Mouse (Mus musculus) spleen, embryonic (tissue): ENCODE measurements around the gene Svop.

Experiments
- CTCF ChIA-PET: fragments of 350-600 bp; sonication (Branson Sonifier 250); formaldehyde crosslinking; loops from one replicate; lab custom pipeline; 2022; lab: Charles Lee

The Svop gene

DNA sequence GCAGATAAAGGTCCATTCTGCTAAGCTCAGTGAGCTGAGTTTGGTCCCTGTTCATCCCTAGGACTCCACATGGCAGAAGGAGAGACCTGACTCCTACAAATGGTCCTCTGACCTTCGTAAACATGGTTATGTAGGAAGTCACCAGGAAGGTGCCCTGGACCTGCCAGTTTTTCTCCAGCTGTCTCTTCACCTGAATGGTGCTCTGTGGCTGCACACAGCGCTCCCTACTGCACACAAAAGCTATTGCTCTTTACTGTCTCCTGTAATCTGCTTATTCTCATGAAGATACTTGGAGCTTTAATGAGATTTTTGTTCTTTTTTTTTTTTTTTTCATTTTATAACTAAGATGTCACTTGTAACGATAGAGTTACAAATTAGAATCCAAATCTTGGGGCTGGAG, 44.8 kb downstream of the Svop start:
- CTCF ChIA-PET: interaction anchor here (0.5 to 0.6 kb wide), 3 partner anchors 20 to 296 kb away, joined by 3 to 4 read pairs (median 3); no protein-coding TSS in a partner anchor

GRCm38 (mm10) chr5:114046151-114046550, 45.2 kb downstream of the Svop start:
- CTCF ChIA-PET: interaction anchor here (0.6 kb wide), 1 partner anchor 20 kb away, joined by 3 read pairs; no protein-coding TSS in a partner anchor

DNA sequence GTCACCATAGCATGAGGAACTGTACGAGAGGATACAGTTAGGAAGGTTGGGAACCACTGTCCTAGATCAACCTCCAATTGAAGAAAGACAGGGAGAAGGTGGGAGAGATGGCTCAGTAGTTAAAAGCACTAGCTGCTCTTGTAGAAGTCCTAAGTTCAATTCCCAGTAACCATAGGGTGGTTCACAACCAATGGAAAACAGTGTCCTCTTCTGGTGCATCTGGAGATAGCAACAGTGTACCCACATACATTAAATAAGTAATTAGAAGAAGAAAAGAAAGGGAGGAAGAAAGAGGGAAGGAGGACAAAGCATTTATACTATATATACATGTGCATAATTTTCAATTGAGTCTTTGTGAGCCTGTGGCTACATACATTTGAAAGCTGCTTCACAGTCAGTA, 46.2 kb downstream of the Svop start:
- CTCF ChIA-PET: interaction anchor here (1.1 kb wide), 1 partner anchor 191 kb away, joined by 3 read pairs; no protein-coding TSS in a partner anchor

DNA sequence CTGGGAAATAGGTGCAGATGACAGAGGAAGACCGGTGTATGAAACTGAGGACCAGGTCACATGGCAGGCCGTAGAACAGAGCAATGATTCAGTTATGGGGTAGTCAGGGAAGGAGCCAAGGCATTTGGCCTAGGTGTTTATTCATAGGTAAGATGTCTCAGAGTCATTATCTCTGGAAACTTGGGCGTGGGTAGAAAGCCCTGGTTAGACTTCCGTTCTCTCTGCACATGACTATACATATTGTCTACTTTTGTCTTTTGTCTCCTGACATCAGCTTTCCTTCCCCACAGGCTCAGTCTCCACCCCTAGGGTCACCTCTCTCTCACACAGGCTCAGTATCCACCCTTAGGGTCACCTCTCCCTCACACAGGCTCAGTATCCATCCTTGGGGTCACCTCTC, 47.6 kb downstream of the Svop start:
- CTCF ChIA-PET: no interaction called here

- CTCF ChIA-PET: no interaction called here
These were observed 49.9 kb downstream of the Svop start for GRCm38 (mm10) chr5:114041327-114041930.

DNA sequence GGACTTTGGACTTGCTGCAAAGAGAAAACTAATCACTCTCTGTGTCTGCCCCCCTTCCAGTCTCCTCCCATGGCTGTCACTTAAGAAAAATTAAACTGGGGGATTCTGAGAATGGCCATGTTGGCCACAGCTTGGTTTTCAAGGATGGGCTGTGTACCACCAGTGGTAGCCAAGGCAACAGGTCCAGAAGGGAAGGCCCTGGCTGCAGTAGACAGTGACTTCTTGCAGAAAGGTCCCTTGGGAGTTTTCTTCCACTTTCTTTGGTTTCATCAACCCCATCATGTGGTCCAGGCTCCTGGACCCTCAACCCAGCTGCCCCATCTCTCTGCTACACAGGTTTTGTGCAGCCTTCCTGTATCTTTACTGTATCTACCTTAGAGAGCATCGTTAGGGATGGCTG, 50.5 kb downstream of the Svop start:
- CTCF ChIA-PET: no interaction called here

DNA sequence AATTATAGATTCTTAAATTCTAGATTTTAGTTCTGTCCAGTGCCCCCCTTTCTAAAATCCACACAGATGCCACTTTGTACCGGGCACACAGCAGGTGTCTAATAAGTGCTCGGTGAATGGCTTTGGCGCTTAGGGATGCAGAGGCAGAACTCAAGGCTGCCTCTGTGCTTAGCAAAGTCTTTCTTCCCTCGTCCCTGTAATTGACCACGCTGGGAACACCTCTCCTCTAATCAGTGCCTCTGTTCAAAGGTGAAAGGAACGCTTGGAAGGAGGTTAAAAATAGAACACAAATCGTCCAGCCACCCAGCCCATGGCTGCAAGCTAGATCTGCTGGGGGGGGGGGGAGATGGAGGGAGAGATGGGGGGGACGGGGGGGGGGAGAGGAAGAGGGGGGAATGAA, 50.9 kb downstream of the Svop start:
- CTCF ChIA-PET: no interaction called here

GRCm38 (mm10) chr5:114035111-114035510, 56.3 kb downstream of the Svop start:
- CTCF ChIA-PET: no interaction called here

GRCm38 (mm10) chr5:114034393-114034792, 57.0 kb downstream of the Svop start:
- CTCF ChIA-PET: no interaction called here

DNA sequence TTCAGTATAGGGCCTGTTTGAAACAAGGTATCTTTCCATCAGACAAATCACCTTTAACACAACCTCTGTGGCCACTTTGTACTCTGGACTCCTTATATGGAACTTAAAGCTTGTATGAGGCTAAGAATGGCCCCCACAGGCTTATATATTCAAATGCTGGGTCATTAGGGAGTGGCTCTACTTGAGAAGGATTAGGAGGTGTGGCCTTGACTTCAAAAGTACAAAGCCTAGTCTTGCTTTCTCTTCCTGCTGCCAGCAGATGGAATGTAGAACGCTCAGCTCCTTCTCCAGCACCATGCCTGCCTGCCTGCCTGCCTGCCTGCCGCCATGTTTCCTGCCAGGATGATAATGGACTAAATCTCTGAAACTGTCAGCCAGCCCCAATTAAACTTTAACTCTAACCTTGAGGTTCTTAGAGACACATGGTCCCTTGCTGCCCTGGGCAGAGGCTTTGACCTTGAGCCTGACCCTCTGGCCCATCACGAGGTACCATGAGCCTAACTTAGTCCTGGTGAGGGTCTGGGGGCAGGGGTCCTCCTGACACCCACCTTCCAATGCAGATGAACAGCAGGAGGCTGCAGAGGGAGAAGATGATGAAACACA, 59.1 kb downstream of the Svop start:
- CTCF ChIA-PET: interaction anchor here (0.7 kb wide), 1 partner anchor 78 kb away, joined by 3 read pairs; no protein-coding TSS in a partner anchor

DNA sequence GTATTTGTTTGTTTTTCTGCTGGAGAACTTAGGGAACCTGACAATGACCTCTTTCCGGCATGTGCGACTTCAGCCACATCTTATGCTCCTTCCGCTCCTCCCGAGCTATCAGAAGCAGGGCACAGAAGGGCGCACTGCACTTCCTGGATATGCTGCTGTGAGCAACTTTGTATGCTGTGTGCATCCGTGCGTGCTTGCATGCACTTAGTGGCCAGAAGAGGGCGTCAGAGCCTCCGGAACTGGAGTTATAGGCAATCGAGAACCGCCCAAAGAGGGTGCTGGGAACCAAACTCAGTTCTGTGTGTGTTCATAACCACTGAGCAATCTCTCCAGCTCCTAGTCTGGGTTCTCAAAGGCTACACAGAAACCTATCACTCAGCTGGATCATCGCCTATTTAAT, 60.7 kb downstream of the Svop start:
- CTCF ChIA-PET: no interaction called here

DNA sequence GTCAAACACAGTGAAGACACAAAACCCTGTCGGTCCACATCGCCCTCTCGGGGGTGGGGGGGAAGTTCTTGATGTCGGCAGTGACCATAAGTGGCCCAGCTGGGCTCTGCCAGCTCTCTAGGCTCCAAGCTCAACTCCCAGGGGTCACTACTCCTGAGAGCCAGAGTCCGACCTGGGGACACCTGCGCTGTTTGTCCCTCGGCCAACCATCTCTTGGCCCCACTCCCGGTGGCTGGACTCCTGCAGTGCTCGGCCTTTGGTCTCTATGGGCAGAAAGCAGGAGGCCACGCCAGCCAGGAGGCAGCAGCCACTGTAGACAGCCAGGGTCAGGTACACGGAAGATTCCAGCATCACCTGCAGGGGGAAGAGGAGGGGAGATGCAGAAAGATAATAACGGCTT, 63.3 kb downstream of the Svop start:
- CTCF ChIA-PET: no interaction called here

GRCm38 (mm10) chr5:114027217-114027944, 64.0 kb downstream of the Svop start:
- CTCF ChIA-PET: no interaction called here

- CTCF ChIA-PET: interaction anchor here (0.6 kb wide), 1 partner anchor 23 kb away, joined by 4 read pairs; no protein-coding TSS in a partner anchor
These were observed 66.5 kb downstream of the Svop start for GRCm38 (mm10) chr5:114024885-114025284.

DNA sequence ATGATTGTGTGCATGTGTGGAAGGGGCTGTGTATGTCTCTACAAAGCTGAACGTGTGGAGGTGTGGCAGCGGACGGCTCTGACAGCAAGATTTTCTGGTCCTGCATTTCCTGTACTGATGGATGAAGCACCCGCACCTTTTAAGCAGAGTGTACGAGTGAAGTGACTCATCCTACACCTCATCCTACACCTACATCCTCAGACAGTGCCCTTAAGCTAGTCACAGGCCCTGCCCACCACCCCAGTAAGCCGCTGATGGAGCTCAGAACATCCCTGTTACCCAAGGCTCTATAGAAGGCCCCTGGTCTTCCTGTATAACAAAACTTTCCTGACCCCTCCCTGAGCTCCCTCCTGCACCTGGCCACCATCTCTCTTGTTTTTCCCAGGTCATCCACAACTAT, 67.0 kb downstream of the Svop start:
- CTCF ChIA-PET: interaction anchor here (0.6 kb wide), 1 partner anchor 23 kb away, joined by 4 read pairs; no protein-coding TSS in a partner anchor

- CTCF ChIA-PET: no interaction called here
These were observed 76.2 kb downstream of the Svop start for GRCm38 (mm10) chr5:114015121-114015520.

DNA sequence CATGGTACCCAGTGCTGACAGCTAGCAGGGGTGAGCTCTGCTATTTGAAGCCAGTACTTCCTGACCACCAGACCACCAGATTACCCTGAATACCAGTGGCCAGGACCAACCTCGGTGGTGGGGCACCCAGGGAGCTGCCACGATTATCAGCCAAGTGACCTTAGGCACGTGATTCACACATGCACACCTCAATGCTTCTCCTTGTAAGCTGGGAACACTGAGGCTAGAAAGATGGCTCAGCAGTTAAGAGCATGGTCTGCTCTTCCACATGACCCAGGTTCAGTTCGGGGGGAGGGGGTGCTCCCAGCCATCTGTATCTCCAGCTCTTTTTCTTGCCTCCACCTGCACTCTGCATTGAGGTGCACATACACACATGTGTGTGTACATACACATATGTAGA, 82.3 kb downstream of the Svop start:
- CTCF ChIA-PET: no interaction called here

- CTCF ChIA-PET: no interaction called here
These were observed 83.5 kb downstream of the Svop start for GRCm38 (mm10) chr5:114007753-114008453.

DNA sequence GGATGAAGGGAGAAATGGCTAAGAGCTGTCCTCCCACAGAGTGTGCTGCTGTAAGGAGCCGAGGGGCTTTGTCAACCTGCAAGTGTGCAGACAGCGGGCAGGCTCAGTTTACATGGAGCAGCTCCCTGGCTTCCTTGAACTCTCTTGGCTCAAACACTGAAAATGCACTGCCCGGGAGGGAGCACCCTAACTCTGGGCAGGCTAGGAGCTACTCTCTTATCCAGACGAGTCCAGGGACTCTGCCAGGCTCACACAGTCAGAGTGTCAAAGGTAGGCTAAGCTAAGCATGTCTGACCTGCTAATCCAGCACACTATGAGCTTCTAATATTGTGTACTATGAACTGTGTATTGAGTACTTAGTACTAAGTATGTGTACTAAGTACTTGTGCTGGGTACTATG, 84.4 kb downstream of the Svop start:
- CTCF ChIA-PET: no interaction called here

DNA sequence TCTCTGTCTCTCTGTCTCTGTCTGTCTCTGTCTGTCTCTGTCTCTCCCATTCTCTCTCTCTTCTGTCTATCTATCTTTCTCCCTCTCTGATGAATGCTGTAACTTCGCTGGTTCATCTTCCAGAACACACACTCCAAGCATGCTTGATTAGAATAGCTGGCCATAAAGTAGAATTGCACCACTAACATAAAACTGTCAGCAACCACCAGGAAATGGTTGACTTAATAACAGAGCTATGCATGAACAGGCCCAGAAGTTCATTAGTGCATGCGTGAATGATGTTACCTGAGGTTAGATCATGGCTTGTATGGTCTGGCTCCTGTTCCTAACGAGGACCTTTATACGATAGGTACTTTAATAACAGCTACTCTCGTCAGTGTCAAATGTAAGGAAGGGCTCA, 86.3 kb downstream of the Svop start:
- CTCF ChIA-PET: no interaction called here

GRCm38 (mm10) chr5:114004573-114004972, 86.8 kb downstream of the Svop start:
- CTCF ChIA-PET: no interaction called here

- CTCF ChIA-PET: no interaction called here
These were observed 87.8 kb downstream of the Svop start, which contains the start of gene Dao for GRCm38 (mm10) chr5:114003542-114003941. Gene Dao, plus strand, starts transcription at chr5:114003703.
